In the genomic region with DNA sequence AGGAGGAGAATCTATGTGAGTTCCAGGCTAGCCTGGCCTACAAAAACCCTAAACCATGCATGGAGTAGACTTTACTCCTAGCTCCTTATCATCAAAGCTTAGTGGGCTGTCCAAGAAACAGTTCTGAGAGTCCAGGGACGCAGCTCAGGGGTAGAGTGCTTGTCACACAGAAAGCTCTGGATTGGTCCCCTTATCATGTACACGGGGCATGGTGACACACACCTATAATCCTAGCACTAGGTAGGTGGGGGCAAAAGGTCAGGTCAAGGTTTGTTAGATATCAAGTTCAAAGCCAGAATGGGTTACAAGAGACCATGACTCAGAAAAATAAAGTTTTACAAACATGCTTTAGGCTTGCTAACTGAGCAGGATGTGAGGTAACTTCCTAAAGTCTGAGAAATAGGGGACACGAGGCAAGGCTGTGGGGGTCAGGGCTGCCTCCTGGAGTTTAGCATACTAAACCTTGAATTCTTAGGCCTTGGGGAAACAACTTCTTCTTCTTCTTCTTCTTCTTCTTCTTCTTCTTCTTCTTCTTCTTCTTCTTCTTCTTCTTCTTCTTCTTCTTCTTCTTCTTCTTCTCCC, we compare ENCODE assay signal across 11 mouse cellular contexts.
"Had no signal": no experiment of that assay in that cellular context is flagged by ENCODE, and none has a peak within 500 bp of the region (broad histone marks: within the 10 kb centered on the region; RNA-seq: fewer than 3 reads in every experiment).

No protein-coding gene starts in this region.

- ATAC-seq: midbrain, embryonic 13.5 days had no signal

- H3K4me3 ChIP-seq: layer of hippocampus, adult 2 months; limb, embryonic 13.5 days; midbrain, embryonic 13.5 days had no signal

- H3K4me2 ChIP-seq: limb, embryonic 13.5 days; midbrain, embryonic 13.5 days had no signal

- H3K9ac ChIP-seq: limb, embryonic 13.5 days; midbrain, embryonic 13.5 days had no signal

- DNase-seq: kidney, adult 11 months; kidney, adult 9 months; kidney, postnatal 4 days; left cerebral cortex, postnatal 4 days; lung, adult 18-20 months; right cerebral cortex, postnatal 25 days; thymus, adult 18-20 months had no signal

- H3K27ac ChIP-seq: kidney, postnatal 0 days; layer of hippocampus, adult 2 months; limb, embryonic 13.5 days; midbrain, embryonic 13.5 days had no signal

- H3K27me3 ChIP-seq: limb, embryonic 13.5 days; midbrain, embryonic 13.5 days had no signal

- H3K9me3 ChIP-seq: limb, embryonic 13.5 days; midbrain, embryonic 13.5 days had no signal
